Mouse (Mus musculus) heart, postnatal 25 days (tissue): ENCODE measurements around the gene Gm29776. TPM values are rescaled to one million over a fixed set of nuclear protein-coding genes. Genes with fewer than 3 reads are reported as not detected.
A peak's percentile ranks its signal among the peaks of the same experiment; 100 is the strongest.

ENCODE experiments used
- DNase-seq: peaks from one replicate; pipeline ENCODE4 v3.0.0; 2022; ENCODE audit warnings: low spot score
- intact Hi-C: fragments of 180-260 bp; cut with DNase I; formaldehyde crosslinking; loops from one replicate; pipeline ENCODE4 v1.15.1; 2025
- total RNA-seq, 2 experiments: library from RNA; stranded (reverse); gene quantifications; 2 replicates each; pipeline ENCODE4 v1.2.3; 2021

Gene Gm29776
- total RNA-seq, 2 experiments from 2014 or later = not detected

- intact Hi-C loops = loop anchor here (2.0 kb wide), 1 partner anchor 103 kb away; no protein-coding TSS in a partner anchor
- DNase-seq = no peak
Measured at GRCm38 (mm10) chr14:54714121-54714520, 15.5 kb upstream of the Gm29776 start.

GRCm38 (mm10) chr14:54712861-54713260, 14.2 kb upstream of the Gm29776 start:
- DNase-seq = no peak
- intact Hi-C loops = loop anchor here (1.0 kb wide), 1 partner anchor 73 kb away; no protein-coding TSS in a partner anchor

- intact Hi-C loops = loop anchor here (1.0 kb wide), 1 partner anchor 74 kb away; no protein-coding TSS in a partner anchor
- no peak for DNase-seq
Measured at GRCm38 (mm10) chr14:54712074-54712473, 13.4 kb upstream of the Gm29776 start, which contains the start of gene Cebpe. TSS of gene Cebpe (minus strand) at chr14:54712174.

- intact Hi-C loops = no loop called here
- DNase-seq = no peak
Measured at GRCm38 (mm10) chr14:54709054-54709453, 10.4 kb upstream of the Gm29776 start.

GRCm38 (mm10) chr14:54706589-54707320, 8.1 kb upstream of the Gm29776 start:
- DNase-seq = no peak
- intact Hi-C loops = no loop called here

- no peak for DNase-seq
- intact Hi-C loops = no loop called here
Measured at GRCm38 (mm10) chr14:54705844-54706243, 7.2 kb upstream of the Gm29776 start.

GRCm38 (mm10) chr14:54703207-54703606, 4.6 kb upstream of the Gm29776 start:
- DNase-seq = no peak
- intact Hi-C loops = no loop called here

- peak; percentile 44 for DNase-seq
- intact Hi-C loops = loop anchor here (2.0 kb wide), 2 partner anchors 40 to 50 kb away; no protein-coding TSS in a partner anchor
Measured at GRCm38 (mm10) chr14:54701298-54701697, 2.7 kb upstream of the Gm29776 start.

- intact Hi-C loops = loop anchor here (5.0 kb wide), 1 partner anchor 132 kb away; no protein-coding TSS in a partner anchor
- no peak for DNase-seq
Measured at GRCm38 (mm10) chr14:54699586-54699985, 953 bp upstream of the Gm29776 start.

- intact Hi-C loops = loop anchor here (5.0 kb wide), 1 partner anchor 129 kb away; no protein-coding TSS in a partner anchor
- no peak for DNase-seq
Measured at GRCm38 (mm10) chr14:54696752-54697151, 1.9 kb downstream of the Gm29776 start.

- intact Hi-C loops = loop anchor here (5.0 kb wide), 1 partner anchor 128 kb away; no protein-coding TSS in a partner anchor
Measured at GRCm38 (mm10) chr14:54695042-54695441, 3.6 kb downstream of the Gm29776 start.

GRCm38 (mm10) chr14:54687251-54687650, 11.4 kb downstream of the Gm29776 start:
- no peak for DNase-seq
- intact Hi-C loops = loop anchor here (5.0 kb wide), 1 partner anchor 35 kb away; no protein-coding TSS in a partner anchor

More at GRCm38 (mm10) chr14:54695042-54695441, 3.6 kb downstream of the Gm29776 start:
- no peak for DNase-seq

- DNase-seq = peak; percentile 100
- intact Hi-C loops = loop anchor here (5.0 kb wide), 1 partner anchor 34 kb away; no protein-coding TSS in a partner anchor
Measured at GRCm38 (mm10) chr14:54686522-54687143, 12.0 kb downstream of the Gm29776 start, which contains the start of gene Acin1. TSS of gene Acin1 (minus strand) at chr14:54686931.

- intact Hi-C loops = loop anchor here (5.0 kb wide), 1 partner anchor 34 kb away; no protein-coding TSS in a partner anchor
- DNase-seq = no peak
Measured at GRCm38 (mm10) chr14:54686063-54686521, 12.5 kb downstream of the Gm29776 start, which contains the start of gene 1700123O20Rik. TSS of gene 1700123O20Rik (plus strand) at chr14:54686216.

GRCm38 (mm10) chr14:54685471-54685870, 13.2 kb downstream of the Gm29776 start:
- intact Hi-C loops = loop anchor here (5.0 kb wide), 1 partner anchor 33 kb away; no protein-coding TSS in a partner anchor
- DNase-seq = no peak

GRCm38 (mm10) chr14:54682396-54682795, 16.2 kb downstream of the Gm29776 start:
- intact Hi-C loops = no loop called here
- no peak for DNase-seq

GRCm38 (mm10) chr14:54678657-54679304, 19.9 kb downstream of the Gm29776 start:
- DNase-seq = no peak
- intact Hi-C loops = no loop called here

- no peak for DNase-seq
- intact Hi-C loops = no loop called here
Measured at GRCm38 (mm10) chr14:54676290-54676689, 22.3 kb downstream of the Gm29776 start.

- DNase-seq = no peak
- intact Hi-C loops = no loop called here
Measured at GRCm38 (mm10) chr14:54674317-54674716, 24.3 kb downstream of the Gm29776 start.

GRCm38 (mm10) chr14:54669381-54669780, 29.3 kb downstream of the Gm29776 start:
- intact Hi-C loops = no loop called here
- DNase-seq = no peak
